Mouse (Mus musculus) thymus, adult 2 months (tissue): ENCODE measurements at regions not wholly inside any gene's neighbourhood (a gene's known extent, or its start where the extent isn't known, plus 50 kb on each side); places are given as distances from the start of the nearest gene placed in this dataset.

Experiments
- CTCF ChIP-seq: fragments of 200-500 bp; IDR thresholded peaks from 2 replicates; pipeline ENCODE4 v1.5.1; 2012; ENCODE audit warnings: mild to moderate bottlenecking, control low read depth, low read length, moderate library complexity, borderline replicate concordance; ENCODE audit not compliant: control insufficient read depth, poor library complexity, insufficient read depth; ENCODE audit errors: extremely low read depth
- POLR2A ChIP-seq: fragments of 200-500 bp; IDR thresholded peaks from 2 replicates; pipeline ENCODE4 v1.6.1; 2012; ENCODE audit warnings: mild to moderate bottlenecking, low read length, control low read depth, moderate library complexity; ENCODE audit not compliant: control insufficient read depth, poor library complexity, insufficient read depth; ENCODE audit errors: extremely low read depth

DNA sequence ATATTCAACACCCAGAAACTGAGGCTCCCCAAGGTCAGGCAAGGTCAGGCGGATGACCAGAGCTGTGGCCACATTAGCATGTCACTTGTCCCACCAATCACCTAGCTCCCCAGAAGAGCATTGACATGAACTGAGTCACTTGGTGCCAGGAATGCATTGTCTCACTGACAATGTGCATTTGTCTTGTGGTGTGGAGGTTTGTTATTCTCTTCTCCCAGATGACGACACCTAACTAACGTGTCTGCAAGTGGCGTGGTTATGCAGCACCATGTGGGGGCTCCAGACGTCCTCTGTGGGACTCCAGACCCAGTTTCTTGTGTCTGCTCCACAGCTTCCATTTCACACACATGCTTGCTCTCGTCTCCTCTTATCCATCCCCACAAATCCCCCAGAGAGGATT, 82.1 kb upstream of the Nectin1 start:
- TF ChIP-seq CTCF (no peak), POLR2A (no peak)
